Mouse (Mus musculus) left cerebral cortex, postnatal 10 days (tissue): Measurements from ENCODE around the gene D630003M21Rik. TPM values are rescaled to one million over a fixed set of nuclear protein-coding genes. Genes with fewer than 3 reads are reported as not detected.

Source experiments
- microRNA-seq: library from miRNA; unstranded; fragments of <30 nt; microRNA quantifications from one replicate; pipeline ENCODE4 v1.2.0, GENCODE M21; 2022
- total RNA-seq, 2 experiments: library from RNA; stranded (reverse); gene quantifications; 2 replicates each; pipeline ENCODE4 v1.2.3; 2021

The D630003M21Rik gene
- total RNA-seq, 2 experiments from 2014 or later, result 3.3 to 3.7 TPM

Small RNAs within 50 kb of the gene (microRNA-seq; reads per million reads assigned to microRNA genes)
- not detected for gene Mir7685

Other genes with a start within 250 kb of the D630003M21Rik start
- 10 to 100 TPM; 16.0 to 17.2 TPM for gene Tti1, start 200.8 kb downstream of the D630003M21Rik start, total RNA-seq
- gene Rprd1b, start 200.7 kb downstream of the D630003M21Rik start, total RNA-seq, result 10 to 100 TPM; 37.3 to 39.1 TPM
- gene Tgm2, start 82.8 kb downstream of the D630003M21Rik start, total RNA-seq, result 1 to 10 TPM; 6.9 TPM
- not detected for gene Bpi, start 28.9 kb upstream of the D630003M21Rik start, total RNA-seq
- 1 to 10 TPM; 2.1 to 5.7 TPM for gene Lbp, start 77.3 kb upstream of the D630003M21Rik start, total RNA-seq
- 100 to 1,000 TPM; 560 to 613 TPM for gene Snhg11, start 146.4 kb upstream of the D630003M21Rik start, total RNA-seq
- gene Ralgapb, start 180.6 kb upstream of the D630003M21Rik start, total RNA-seq, result 10 to 100 TPM; 77.3 to 84.0 TPM